Mouse (Mus musculus) hindbrain, embryonic 14.5 days (tissue): ENCODE measurements around the gene Fastkd3. TPM values are rescaled to one million over a fixed set of nuclear protein-coding genes. Genes with fewer than 3 reads are reported as not detected.
"Not testable (repeated sequence)": the region's sequence is repeated elsewhere in the genome, so short reads cannot be mapped to it uniquely, and the experiment has no call there.

Experiments
- ATAC-seq: fragments of 200-750 bp; cut with Nextera tagmentation; 2 replicates; pipeline ENCODE4 v1.8.0; 2017; ENCODE audit warnings: moderate number of reproducible peaks, mild to moderate bottlenecking, moderate TSS enrichment, moderate library complexity; ENCODE audit not compliant: low FRiP score
- DNase-seq: peaks from one replicate; pipeline ENCODE4 v3.0.0-alpha.2; 2015; ENCODE audit warnings: low spot score
- H3K27ac ChIP-seq: fragments of 300-500 bp; sonication (generic); 2 replicates; pipeline ENCODE4 v1.5.1; 2014; ENCODE audit warnings: mild to moderate bottlenecking, moderate library complexity
- H3K27me3 ChIP-seq: fragments of 300-500 bp; sonication (generic); 2 replicates; pipeline ENCODE4 v1.6.1; 2014; ENCODE audit warnings: mild to moderate bottlenecking, low read length, mixed read lengths; ENCODE audit not compliant: control insufficient read depth, insufficient read depth
- H3K36me3 ChIP-seq: fragments of 300-500 bp; sonication (generic); replicated peaks from 2 replicates; pipeline ENCODE4 v1.6.1; 2014; ENCODE audit not compliant: control insufficient read depth, insufficient read depth
- H3K4me1 ChIP-seq: fragments of 300-500 bp; sonication (generic); replicated peaks from 2 replicates; pipeline ENCODE4 v1.6.1; 2014; ENCODE audit warnings: antibody characterized with exemption, low read length, mixed read lengths; ENCODE audit not compliant: control insufficient read depth, insufficient read depth
- H3K4me2 ChIP-seq: fragments of 300-500 bp; sonication (generic); replicated peaks from 2 replicates; pipeline ENCODE4 v1.6.1; 2014; ENCODE audit warnings: mild to moderate bottlenecking, moderate library complexity
- H3K4me3 ChIP-seq: fragments of 300-500 bp; sonication (generic); replicated peaks from 2 replicates; pipeline ENCODE4 v1.5.1; 2014; ENCODE audit warnings: mild to moderate bottlenecking, low read length
- H3K9ac ChIP-seq: fragments of 300-500 bp; sonication (generic); 2 replicates; pipeline ENCODE4 v1.6.1; 2014
- H3K9me3 ChIP-seq: fragments of 300-500 bp; sonication (generic); 2 replicates; pipeline ENCODE4 v1.6.1; 2016; ENCODE audit warnings: low read length; ENCODE audit not compliant: control insufficient read depth
- WGBS: fragments of 180-500 bp; shearing (Covaris S2); extraction: QIAGEN DNeasy Blood & Tissue Kit; methylation state at CpG from one replicate; pipeline ENCODE4 v1.1.7; 2014; 5-methylcytosine and 5-hydroxymethylcytosine counted together
- polyA plus RNA-seq: library from polyadenylated mRNA; unstranded; fragments of >200 nt; fragmentation: Nextera tagmentation; extraction: Ambion mirVana; gene quantifications from 2 replicates; pipeline ENCODE4 v1.2.1, GENCODE M21; 2014

The Fastkd3 gene
- 24.0 and 24.6 TPM in 2 replicates for polyA plus RNA-seq

DNA sequence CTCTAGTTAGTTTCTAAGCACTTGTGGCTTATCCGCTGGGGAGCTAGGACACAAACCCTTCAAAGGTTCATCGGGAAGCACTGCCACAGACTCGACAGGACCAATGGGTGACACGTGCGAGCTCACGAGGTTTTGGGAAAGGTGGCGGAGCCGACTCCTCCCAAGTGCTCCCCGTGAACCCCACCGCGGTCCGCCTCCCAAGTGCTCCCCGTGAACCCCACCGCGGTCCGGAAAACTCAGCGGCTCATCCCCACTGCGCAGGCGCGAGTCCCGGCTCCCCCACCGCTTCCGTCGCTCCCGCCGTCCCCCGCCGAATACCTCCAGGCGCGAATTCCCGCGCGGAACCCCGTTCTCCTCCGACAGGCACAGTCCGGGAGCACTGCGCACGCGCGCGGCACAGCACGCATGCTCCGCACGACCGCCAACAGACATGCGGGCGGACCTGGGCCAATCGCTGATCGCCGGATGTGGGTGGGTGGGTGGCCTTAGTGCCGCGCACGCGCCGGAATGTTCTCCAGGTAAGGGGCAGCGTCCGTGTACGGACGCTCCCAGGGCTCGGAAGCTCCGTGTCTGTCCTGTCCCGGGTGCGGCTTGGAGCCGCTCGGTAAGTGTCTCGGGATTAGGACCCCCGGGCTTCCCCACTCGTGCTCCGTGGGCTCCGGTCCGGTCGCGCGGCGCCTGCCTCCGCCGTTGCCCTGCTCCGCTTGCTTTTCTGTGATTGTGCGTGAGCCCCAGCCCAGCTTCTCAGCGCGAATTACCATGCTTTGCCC is at the start of gene Fastkd3, which contains the start of gene Mtrr:
Fastkd3 (plus strand) TSS at position 488 of the 770 bp plus-strand sequence.
Mtrr (minus strand) TSS at position 403 of the 770 bp plus-strand sequence.
- WGBS: 1% methylated on average over 81 of the region's 81 CpGs
- peak; percentile 98 for DNase-seq

DNA sequence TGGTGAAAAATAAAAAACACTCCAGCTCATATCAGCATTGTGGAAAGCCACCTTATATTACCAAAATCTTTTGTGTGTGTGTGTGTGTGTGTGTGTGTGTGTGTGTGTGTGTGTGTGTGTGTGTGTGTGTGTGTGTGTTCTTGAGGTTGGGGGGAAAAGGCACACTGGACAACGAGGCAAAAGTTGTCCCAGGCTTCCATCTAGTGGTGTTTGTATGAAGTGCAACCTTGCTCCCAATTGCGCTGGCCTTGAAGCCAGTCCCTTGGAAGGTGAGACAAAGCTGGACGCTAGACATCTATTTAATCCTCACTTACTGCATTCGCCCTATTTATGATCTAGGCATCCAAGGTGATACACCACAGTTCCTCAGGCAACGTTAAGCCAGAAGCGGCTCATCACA is 28.6 kb upstream of the Fastkd3 start:
- H3K9ac ChIP-seq, ATAC-seq, H3K36me3 ChIP-seq, H3K27me3 ChIP-seq, H3K4me1 ChIP-seq, H3K27ac ChIP-seq, H3K4me2 ChIP-seq, H3K9me3 ChIP-seq, H3K4me3 ChIP-seq: not testable (repeated sequence)
- DNase-seq: peak; percentile 63
- 19% methylated on average over 4 of the region's 6 CpGs for WGBS

More for the DNA sequence above, at the start of gene Fastkd3, which contains the start of gene Mtrr:
- H3K36me3 ChIP-seq: peaks cover 44% of the 10 kb centered on the region
- H3K9me3 ChIP-seq: no peaks in the 10 kb centered on the region
- ATAC-seq: peak; percentile 99
- peaks cover 15% of the 10 kb centered on the region for H3K4me1 ChIP-seq
- peak within 1 kb of the TSS; percentile 66 for H3K9ac ChIP-seq
- peak within 1 kb of the TSS; percentile 91 for H3K4me2 ChIP-seq
- H3K27ac ChIP-seq: peak within 1 kb of the TSS; percentile 62
- H3K4me3 ChIP-seq: peak within 1 kb of the TSS; percentile 67
- H3K27me3 ChIP-seq: no peaks in the 10 kb centered on the region

DNA sequence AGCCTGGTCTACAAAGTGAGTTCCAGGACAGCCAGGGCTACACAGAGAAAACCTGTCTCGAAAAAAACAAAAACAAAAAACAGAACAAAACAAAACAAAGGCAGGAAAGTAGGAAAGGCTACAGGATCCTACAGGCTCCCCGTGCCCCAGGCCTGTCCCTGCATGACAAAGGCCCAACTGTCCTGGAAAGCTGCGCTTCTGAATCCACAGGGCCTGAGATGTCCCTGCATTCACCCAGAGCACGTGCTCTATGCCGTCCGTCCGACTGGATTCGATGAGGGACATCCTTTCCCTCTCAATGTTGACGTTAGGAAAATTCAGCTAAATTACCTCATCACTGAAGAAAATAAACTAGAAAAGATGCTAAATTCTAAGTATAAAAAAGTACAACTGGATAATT is 13.9 kb upstream of the Fastkd3 start:
- no peaks in the 10 kb centered on the region for H3K27me3 ChIP-seq
- H3K4me2 ChIP-seq: no peak overlapping the region
- H3K9ac ChIP-seq: no peak overlapping the region
- no peaks in the 10 kb centered on the region for H3K4me1 ChIP-seq
- DNase-seq (no peak), ATAC-seq (no peak)
- no peaks in the 10 kb centered on the region for H3K9me3 ChIP-seq
- H3K36me3 ChIP-seq: peaks cover 80% of the 10 kb centered on the region
- H3K27ac ChIP-seq: no peak overlapping the region
- H3K4me3 ChIP-seq: no peak overlapping the region
- WGBS: 97% methylated on average over 9 of the region's 9 CpGs

DNA sequence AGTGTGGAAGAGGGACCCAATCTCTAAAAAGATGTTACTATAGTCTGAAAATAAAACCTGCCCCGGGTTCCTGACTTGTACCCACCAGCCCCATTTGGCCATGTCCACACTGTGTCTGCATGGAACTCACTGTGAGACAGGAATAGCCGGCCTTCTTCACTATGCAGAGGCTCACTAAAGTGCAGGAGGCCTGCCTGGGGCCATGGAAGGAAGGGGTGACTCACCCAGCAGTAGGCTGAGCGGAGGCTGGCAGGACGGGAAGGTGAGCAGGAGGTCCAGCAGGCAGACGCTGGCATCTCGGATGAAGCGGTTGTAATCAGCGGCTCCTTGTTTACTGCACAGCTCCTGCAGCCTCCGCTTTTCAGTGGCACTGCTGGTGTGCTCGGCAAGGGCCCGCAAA is 13.5 kb upstream of the Fastkd3 start:
- no peak overlapping the region for H3K4me2 ChIP-seq
- no peak overlapping the region for H3K4me3 ChIP-seq
- DNase-seq: no peak
- WGBS: 92% methylated on average over 11 of the region's 11 CpGs
- peaks cover 76% of the 10 kb centered on the region for H3K36me3 ChIP-seq
- no peaks in the 10 kb centered on the region for H3K27me3 ChIP-seq
- ATAC-seq: no peak
- no peaks in the 10 kb centered on the region for H3K9me3 ChIP-seq
- H3K4me1 ChIP-seq: no peaks in the 10 kb centered on the region
- no peak overlapping the region for H3K9ac ChIP-seq
- no peak overlapping the region for H3K27ac ChIP-seq

DNA sequence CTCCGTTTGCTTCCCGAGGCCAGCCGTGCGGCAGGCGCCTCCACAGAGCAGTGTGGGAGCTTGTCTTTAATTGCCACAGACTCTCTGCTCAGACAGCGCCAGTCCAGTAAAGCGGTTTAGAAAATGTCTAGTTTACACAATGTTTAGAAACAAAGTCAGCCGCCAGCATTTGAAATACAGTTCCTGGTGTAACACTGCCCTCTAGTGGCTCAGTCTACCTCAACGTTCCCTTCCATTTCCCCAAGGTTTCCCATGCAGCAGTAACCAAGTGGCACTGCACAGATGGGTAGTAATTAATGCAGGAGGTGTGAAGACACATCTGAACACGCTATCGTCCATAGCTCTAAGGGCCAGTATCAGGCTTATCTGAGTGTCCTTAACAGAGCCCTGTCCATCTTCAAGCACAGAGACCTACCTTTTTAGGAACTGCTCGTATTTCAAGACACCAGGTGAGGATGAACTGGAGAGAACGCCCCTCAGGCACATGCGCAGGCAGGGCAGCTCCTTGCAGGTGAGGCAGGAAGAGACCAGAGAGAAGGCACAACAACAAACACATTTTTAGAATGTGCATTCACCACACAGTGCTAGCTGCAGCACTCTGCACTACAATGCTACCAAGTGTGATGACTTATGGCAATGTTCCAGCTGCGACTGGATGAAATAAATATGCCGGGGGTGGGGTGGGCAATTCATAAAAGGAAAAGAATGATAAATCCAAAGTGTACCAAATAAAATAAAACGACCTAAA is 12.3 kb upstream of the Fastkd3 start:
- Histone ChIP-seq H3K27ac (no peak overlapping the region), H3K4me3 (no peak overlapping the region), H3K27me3 (no peaks in the 10 kb centered on the region), H3K9me3 (no peaks in the 10 kb centered on the region), H3K4me2 (no peak overlapping the region), H3K4me1 (no peaks in the 10 kb centered on the region), H3K36me3 (peaks cover 70% of the 10 kb centered on the region), H3K9ac (no peak overlapping the region)
- WGBS: 74% methylated on average over 17 of the region's 17 CpGs
- ATAC-seq: peak; percentile 55; the same call in 1 of the 2 replicates
- DNase-seq: peak; percentile 79

DNA sequence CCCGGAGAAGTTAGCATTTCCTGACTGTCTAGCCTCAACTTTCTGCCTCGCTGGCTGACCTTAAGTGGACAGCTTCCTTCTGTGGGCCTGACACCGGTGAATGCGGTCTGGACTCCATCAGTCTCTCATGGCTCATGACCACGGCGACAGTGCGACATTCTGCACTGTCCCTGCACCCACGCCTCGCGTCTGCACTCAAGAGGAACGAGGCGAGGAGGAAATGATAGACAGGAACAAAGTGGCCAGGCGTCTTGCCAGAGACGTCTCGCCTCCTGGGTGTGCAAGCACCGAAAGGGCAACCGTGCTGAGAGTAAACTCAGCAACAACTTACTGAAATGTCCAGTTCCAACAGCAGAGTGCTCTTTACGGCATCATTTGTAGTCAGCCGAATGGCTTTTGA is 9.8 kb upstream of the Fastkd3 start:
- WGBS: 91% methylated on average over 19 of the region's 19 CpGs

DNA sequence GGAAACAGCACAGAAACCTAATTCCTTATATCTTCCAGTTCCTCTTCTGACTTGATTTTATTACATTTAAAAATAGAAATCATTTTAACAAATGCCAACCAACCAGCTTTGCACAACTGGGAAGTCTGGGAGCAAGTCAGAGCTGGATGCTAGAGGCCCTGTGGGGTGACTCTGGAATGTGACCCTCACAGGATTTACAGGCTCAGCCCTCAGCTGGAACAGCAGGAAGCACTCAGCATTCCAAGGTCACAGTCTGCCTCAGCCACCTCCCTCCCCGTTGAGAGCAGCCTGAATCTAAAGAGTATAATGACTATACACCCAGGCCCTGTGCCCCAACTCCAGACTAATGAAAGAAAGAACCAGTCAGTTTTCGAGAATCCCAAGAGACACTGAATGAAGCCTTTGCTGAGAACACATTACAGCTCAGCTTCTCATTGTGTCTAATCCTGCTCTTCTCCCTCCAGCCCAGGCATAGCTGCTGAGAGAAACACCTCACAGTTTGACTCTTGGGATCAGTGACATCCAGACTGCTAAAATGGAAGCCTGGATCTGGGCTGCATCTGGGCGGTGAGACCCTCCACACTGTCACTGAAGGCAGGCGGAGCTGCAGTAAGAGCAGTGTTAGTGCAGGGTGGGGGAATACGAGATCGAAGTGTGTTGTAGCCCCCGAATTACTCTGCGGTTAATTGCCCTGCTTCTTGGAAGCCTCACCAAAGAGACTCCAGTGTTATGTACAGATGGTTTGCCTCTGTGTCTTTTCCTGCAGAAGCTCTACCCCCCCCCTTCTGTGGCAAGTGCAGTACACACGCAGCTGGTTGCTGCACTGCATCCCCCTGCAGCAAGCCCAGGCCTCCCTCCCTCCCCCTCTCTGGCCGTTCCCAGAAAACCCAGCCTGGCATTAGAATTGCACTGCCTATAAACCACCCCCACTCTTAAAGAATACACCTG is 8.8 kb upstream of the Fastkd3 start:
- Histone ChIP-seq H3K9ac (no peak overlapping the region), H3K4me3 (no peak overlapping the region), H3K4me2 (no peak overlapping the region), H3K36me3 (peaks cover 64% of the 10 kb centered on the region), H3K27ac (no peak overlapping the region), H3K9me3 (no peaks in the 10 kb centered on the region), H3K4me1 (no peaks in the 10 kb centered on the region), H3K27me3 (no peaks in the 10 kb centered on the region)
- DNase-seq (no peak), ATAC-seq (no peak)
- WGBS: 80% methylated on average over 10 of the region's 10 CpGs

More for the DNA sequence above, 9.8 kb upstream of the Fastkd3 start:
- no peak overlapping the region for H3K4me2 ChIP-seq
- H3K4me3 ChIP-seq: no peak overlapping the region
- H3K4me1 ChIP-seq: no peaks in the 10 kb centered on the region
- H3K9me3 ChIP-seq: no peaks in the 10 kb centered on the region
- H3K27ac ChIP-seq: no peak overlapping the region
- no peak overlapping the region for H3K9ac ChIP-seq
- H3K36me3 ChIP-seq: peaks cover 70% of the 10 kb centered on the region
- no peak for ATAC-seq
- no peaks in the 10 kb centered on the region for H3K27me3 ChIP-seq
- DNase-seq: no peak

DNA sequence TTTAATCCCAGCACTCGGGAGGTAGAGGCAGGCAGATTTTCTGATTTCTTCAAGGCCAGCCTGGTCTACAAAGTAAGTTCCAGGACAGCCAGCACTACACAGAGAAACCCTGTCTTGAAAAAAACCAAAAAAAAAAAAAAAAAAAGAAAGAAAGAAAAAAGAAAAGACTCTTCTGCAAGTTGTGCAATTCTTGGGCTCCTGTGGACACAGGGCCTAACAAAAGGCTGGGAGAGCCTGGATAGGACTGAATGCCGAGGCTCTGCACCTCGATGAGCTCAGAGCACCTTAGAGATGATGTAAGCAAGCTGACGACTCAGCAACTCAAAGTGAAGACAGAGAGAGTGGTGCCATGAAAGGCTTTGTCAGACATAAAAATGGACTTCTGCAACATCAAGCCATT is 7.6 kb upstream of the Fastkd3 start:
- DNase-seq: no peak
- Histone ChIP-seq H3K27me3 (no peaks in the 10 kb centered on the region), H3K27ac (no peak overlapping the region), H3K9ac (no peak overlapping the region), H3K9me3 (no peaks in the 10 kb centered on the region), H3K4me2 (no peak overlapping the region), H3K4me1 (no peaks in the 10 kb centered on the region), H3K36me3 (peaks cover 62% of the 10 kb centered on the region), H3K4me3 (no peak overlapping the region)
- 91% methylated on average over 4 of the region's 4 CpGs for WGBS
- no peak for ATAC-seq
